Mouse (Mus musculus) megakaryocyte, adult 5-6 weeks (primary cell): ENCODE measurements at regions not wholly inside any gene's neighbourhood (a gene's known extent, or its start where the extent isn't known, plus 50 kb on each side); places are given as distances from the start of the nearest gene placed in this dataset.
A peak's percentile ranks its signal among the peaks of the same experiment; 100 is the strongest.

Source experiments
- ATAC-seq: 2 replicates; pipeline ENCODE4 v1.8.0; 2016; ENCODE audit warnings: mild to moderate bottlenecking, inconsistent platforms; ENCODE audit not compliant: poor library complexity, severe bottlenecking

DNA sequence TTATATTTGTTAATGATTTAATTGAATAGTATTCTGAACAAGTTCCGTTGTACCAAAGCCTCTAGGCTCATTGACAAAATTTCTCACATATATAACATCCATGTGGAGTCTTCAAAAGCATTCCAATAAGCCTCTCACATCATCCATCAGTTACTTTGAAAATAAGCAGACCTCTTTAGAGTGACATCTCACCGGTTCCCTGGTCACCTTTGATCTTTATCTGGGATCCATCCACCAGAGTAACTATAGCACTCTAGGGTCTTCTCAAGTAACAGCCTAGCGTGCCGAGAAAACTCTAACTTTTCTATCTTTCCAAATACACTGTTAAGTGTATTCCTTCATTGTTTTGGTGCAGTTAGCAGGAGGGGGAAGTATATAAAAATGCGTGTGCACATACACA lies 55.6 kb upstream of the Mad2l1 start:
- ATAC-seq: no peak

DNA sequence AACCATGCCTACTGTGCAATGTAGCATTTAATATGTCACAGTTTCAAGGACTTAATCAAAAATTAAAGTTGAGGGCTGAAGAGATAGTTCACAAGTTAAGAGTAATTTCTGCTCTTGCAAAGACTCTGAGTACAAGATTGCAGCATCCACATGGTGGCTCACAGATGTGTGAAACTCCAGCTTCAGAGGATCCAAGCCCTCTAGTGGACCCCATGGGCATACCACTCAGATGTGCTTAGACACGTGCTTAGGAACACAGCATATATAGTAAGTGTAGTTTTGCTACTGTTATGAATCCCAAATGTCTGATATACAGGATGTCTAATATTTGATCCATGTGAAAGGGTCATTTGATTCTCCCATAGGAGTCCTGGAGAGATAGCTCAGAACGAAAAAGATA lies 55.0 kb upstream of the Mad2l1 start:
- peak; percentile 66 for ATAC-seq

DNA sequence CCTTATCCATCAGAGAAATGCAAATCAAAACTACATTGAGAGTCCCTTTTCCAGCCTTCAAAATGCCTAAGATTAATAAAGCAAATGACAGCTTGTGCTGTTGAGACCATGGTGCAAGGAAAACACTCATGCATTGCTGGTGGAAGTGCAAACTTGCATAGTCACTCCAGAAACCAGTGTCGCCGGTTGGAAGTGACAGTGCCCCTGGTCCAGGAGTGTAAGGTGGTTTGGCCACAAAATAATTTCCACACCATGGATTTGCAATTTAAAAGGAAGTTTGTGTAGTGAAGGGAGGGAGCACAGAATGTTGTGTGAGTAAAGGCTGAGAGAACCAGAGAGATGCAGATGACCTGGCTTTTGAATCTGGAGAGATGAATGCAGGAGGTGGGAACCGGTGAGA lies 52.4 kb upstream of the Mad2l1 start:
- peak; percentile 84 for ATAC-seq
